Mouse (Mus musculus) olfactory bulb, adult 2 months (tissue): ENCODE results near the gene Kcnn1.

Experiments
- CTCF ChIP-seq: fragments of 200-500 bp; IDR thresholded peaks from 2 replicates; pipeline ENCODE4 v1.5.1; 2012; ENCODE audit warnings: low read depth, mild to moderate bottlenecking, low read length, moderate library complexity; ENCODE audit not compliant: insufficient read depth
- POLR2A ChIP-seq: fragments of 200-500 bp; IDR thresholded peaks from 2 replicates; pipeline ENCODE4 v1.6.1; 2012; ENCODE audit warnings: mild to moderate bottlenecking, low read depth, low read length, moderate library complexity; ENCODE audit not compliant: insufficient read depth

- TF ChIP-seq CTCF (no peak), POLR2A (no peak)
These were observed 36.0 kb downstream of the Kcnn1 start for GRCm38 (mm10) chr8:70827010-70827409.
